Mouse (Mus musculus) adrenal gland, adult (tissue): Measurements from ENCODE around the gene Gm11565.
"Not testable (repeated sequence)": the region's sequence is repeated elsewhere in the genome, so short reads cannot be mapped to it uniquely, and the experiment has no call there.

Experiments used
- DNase-seq, 2 experiments: peaks; one replicate each; pipeline ENCODE4 v3.0.0; 2022 to 2023; ENCODE audit warnings: low spot score in 1 of 2; ENCODE audit not compliant: inconsistent age in 2 of 2

The Gm11565 gene

DNA sequence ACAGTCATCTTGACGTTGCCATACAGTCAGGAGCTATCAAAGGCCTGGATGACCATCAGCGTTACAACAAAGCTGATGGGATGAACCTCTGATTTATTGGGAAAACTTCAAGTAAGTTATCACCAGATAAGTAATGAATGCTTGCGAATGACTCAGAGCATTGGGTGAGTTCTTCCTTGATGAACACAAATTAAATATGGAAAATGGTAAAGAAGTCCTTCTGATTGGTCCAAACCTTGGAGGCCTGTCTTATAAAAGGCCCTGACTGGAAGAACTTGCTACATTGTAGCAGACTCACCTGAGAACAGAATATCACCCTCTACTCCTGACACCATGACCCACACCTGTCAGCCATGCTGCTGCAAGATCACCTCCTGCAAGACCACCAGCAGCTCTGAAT, at the start of gene Gm11565:
Gene Gm11565 (plus strand): TSS at position 301 of the 400 bp plus-strand sequence.
- no peak for DNase-seq

- DNase-seq, result not testable (repeated sequence)
These were observed 41.5 kb upstream of the Gm11565 start, which contains the start of gene Krtap9-1 for GRCm38 (mm10) chr11:99873089-99873488. Gene Krtap9-1, plus strand, starts transcription at chr11:99873389.

GRCm38 (mm10) chr11:99878887-99879286, 35.7 kb upstream of the Gm11565 start, which contains the start of gene Gm11567:
Gene Gm11567, plus strand, starts transcription at chr11:99879187.
- DNase-seq, result not testable (repeated sequence)

DNA sequence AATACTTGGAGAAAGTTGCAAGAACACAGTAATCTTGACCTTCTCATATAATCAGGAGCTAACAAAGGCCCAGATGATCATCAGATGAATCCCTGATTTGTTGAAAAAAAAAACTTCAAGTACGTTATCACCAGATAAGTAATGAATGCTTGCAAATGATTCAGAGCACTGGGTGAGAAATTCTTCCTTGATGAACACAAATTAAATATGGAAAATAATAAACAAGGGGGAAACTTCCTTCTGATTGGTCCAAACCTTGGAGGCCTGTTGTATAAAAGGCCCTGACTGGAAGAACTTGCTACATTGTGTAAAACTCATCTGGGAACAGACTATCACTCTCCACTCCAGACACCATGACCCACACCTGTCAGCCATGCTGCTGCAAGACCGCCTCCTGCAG, 6.9 kb upstream of the Gm11565 start, which contains the start of gene Krtap31-1:
Gene Krtap31-1 (plus strand): TSS at position 301 of the 400 bp plus-strand sequence.
- no peak for DNase-seq

- no peak for DNase-seq
These were observed 21.4 kb downstream of the Gm11565 start, which contains the start of gene Krtap31-2 for GRCm38 (mm10) chr11:99935991-99936390. Gene Krtap31-2, plus strand, starts transcription at chr11:99936291.

GRCm38 (mm10) chr11:99937751-99938264, 23.3 kb downstream of the Gm11565 start:
- no peak for DNase-seq

- no peak for DNase-seq
These were observed 33.6 kb downstream of the Gm11565 start, which contains the start of gene Krtap9-5 for GRCm38 (mm10) chr11:99948175-99948574. Gene Krtap9-5, plus strand, starts transcription at chr11:99948475.

- DNase-seq, result no peak
These were observed 49.7 kb downstream of the Gm11565 start for GRCm38 (mm10) chr11:99964213-99964612.
